Mouse (Mus musculus) lung, adult 2 months (tissue): Measurements from ENCODE around the gene Ubox5.

ENCODE experiments used
- CTCF ChIP-seq: fragments of 200-500 bp; IDR thresholded peaks from 2 replicates; pipeline ENCODE4 v1.5.1; 2011; ENCODE audit warnings: mild to moderate bottlenecking, low read length, control low read depth; ENCODE audit not compliant: insufficient read depth
- POLR2A ChIP-seq: fragments of 200-500 bp; IDR thresholded peaks from 2 replicates; pipeline ENCODE4 v1.6.1; 2011; ENCODE audit warnings: low read depth, mild to moderate bottlenecking, control low read depth, low read length, borderline replicate concordance; ENCODE audit errors: extremely low read depth

DNA sequence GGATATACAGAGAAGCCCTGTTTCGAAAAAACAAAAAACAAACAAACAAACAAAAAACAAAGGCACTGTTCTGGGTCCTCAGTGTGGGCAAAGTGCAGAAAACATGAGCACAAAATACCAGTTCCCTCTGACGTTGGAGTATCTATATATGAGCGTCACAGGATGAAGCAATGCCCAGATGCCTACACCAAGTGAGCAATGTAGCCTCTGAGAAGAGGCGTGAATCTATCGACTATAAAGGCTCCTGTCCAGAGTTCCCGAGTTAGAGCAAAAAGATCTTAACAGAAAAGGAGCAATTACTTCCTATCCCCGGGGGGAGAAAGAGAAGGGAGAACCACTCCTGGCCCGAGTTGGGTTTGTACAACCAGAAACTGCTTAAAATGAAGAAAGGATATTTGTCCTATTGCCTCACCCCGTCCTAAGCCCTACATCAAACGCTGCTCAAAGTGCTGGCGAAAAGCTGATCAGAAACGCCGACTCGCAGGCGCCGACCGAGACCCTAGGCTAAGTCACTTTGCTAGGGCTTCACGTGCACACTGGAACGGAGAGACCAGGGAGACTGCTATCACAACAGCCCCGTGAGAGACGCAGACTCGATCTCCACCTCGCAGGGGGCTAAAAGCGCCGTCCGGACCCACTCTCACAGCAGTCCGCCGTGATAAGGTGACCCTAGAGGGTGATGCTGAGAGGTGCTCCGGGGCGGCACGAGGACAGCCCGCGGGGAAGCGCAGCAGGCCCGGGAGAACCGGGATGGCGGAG is 579 bp downstream of the Ubox5 start:
- TF ChIP-seq POLR2A (no peak), CTCF (no peak)
